Mouse (Mus musculus) liver, embryonic 11.5 days (tissue): ENCODE measurements around the gene Fads1. TPM values are rescaled to one million over a fixed set of nuclear protein-coding genes. Genes with fewer than 3 reads are reported as not detected.
"Not testable (repeated sequence)": the region's sequence is repeated elsewhere in the genome, so short reads cannot be mapped to it uniquely, and the experiment has no call there.

Source experiments
- ATAC-seq: fragments of 200-750 bp; cut with Nextera tagmentation; replicated peaks from 2 replicates; pipeline ENCODE4 v1.8.0; 2017; ENCODE audit warnings: moderate number of reproducible peaks, mild to moderate bottlenecking, moderate TSS enrichment, moderate library complexity; ENCODE audit not compliant: low FRiP score
- DNase-seq: peaks from one replicate; pipeline ENCODE4 v3.0.0-alpha.2; 2017; ENCODE audit warnings: low spot score
- H3K27ac ChIP-seq: fragments of 300-500 bp; sonication (generic); 2 replicates; pipeline ENCODE4 v1.5.1; 2014; ENCODE audit warnings: mild to moderate bottlenecking, low read depth, low read length, control low read depth
- H3K27me3 ChIP-seq: fragments of 300-500 bp; sonication (generic); replicated peaks from 2 replicates; pipeline ENCODE4 v1.6.1; 2014; ENCODE audit warnings: low read length, mixed read lengths; ENCODE audit not compliant: control insufficient read depth, insufficient read depth
- H3K36me3 ChIP-seq: fragments of 300-500 bp; sonication (generic); 2 replicates; pipeline ENCODE4 v1.6.1; 2014; ENCODE audit warnings: mild to moderate bottlenecking, low read length, moderate library complexity, mixed read lengths; ENCODE audit not compliant: control insufficient read depth, insufficient read depth
- H3K4me1 ChIP-seq: fragments of 300-500 bp; sonication (generic); replicated peaks from 2 replicates; pipeline ENCODE4 v1.6.1; 2014; ENCODE audit warnings: low read length, mixed read lengths; ENCODE audit not compliant: control insufficient read depth, insufficient read depth
- H3K4me2 ChIP-seq: fragments of 300-500 bp; sonication (generic); 2 replicates; pipeline ENCODE4 v1.6.1; 2014; ENCODE audit warnings: mild to moderate bottlenecking, control low read depth, moderate library complexity
- H3K4me3 ChIP-seq: fragments of 300-500 bp; sonication (generic); 2 replicates; pipeline ENCODE4 v1.5.1; 2014; ENCODE audit warnings: low read depth, low read length, control low read depth
- H3K9ac ChIP-seq: fragments of 300-500 bp; sonication (generic); 2 replicates; pipeline ENCODE4 v1.6.1; 2014; ENCODE audit warnings: low read depth, low read length, control low read depth
- H3K9me3 ChIP-seq: fragments of 300-500 bp; sonication (generic); 2 replicates; pipeline ENCODE4 v1.6.1; 2016; ENCODE audit warnings: low read length, inconsistent platforms, mixed read lengths; ENCODE audit not compliant: control insufficient read depth
- WGBS: fragments of 180-500 bp; shearing (Covaris S2); extraction: QIAGEN DNeasy Blood & Tissue Kit; methylation state at CpG from one replicate; pipeline ENCODE4 v1.1.7; 2014; 5-methylcytosine and 5-hydroxymethylcytosine counted together
- polyA plus RNA-seq: library from polyadenylated mRNA; unstranded; fragments of >200 nt; fragmentation: Nextera tagmentation; extraction: Ambion mirVana; gene quantifications from 2 replicates; pipeline ENCODE4 v1.2.1, GENCODE M21; 2014

Gene Fads1
- polyA plus RNA-seq, 1 experiment from 2014 or later = 113 TPM

GRCm38 (mm10) chr19:10163896-10164295 lies 18.8 kb upstream of the Fads1 start:
- DNase-seq (peak; percentile 28), ATAC-seq (no peak)
- H3K9me3 ChIP-seq = peaks cover 4% of the 10 kb centered on the region; the same call in 1 of the 2 replicates
- H3K36me3 ChIP-seq = no peaks in the 10 kb centered on the region
- no peaks in the 10 kb centered on the region for H3K4me1 ChIP-seq
- 78% methylated on average over 3 of the region's 3 CpGs for WGBS
- no peak overlapping the region for H3K4me3 ChIP-seq
- no peaks in the 10 kb centered on the region for H3K27me3 ChIP-seq
- no peak overlapping the region for H3K4me2 ChIP-seq
- H3K9ac ChIP-seq = no peak overlapping the region
- H3K27ac ChIP-seq = no peak overlapping the region

- H3K4me1 ChIP-seq, H3K9me3 ChIP-seq, H3K4me3 ChIP-seq, H3K27me3 ChIP-seq, H3K4me2 ChIP-seq, H3K36me3 ChIP-seq, H3K27ac ChIP-seq, H3K9ac ChIP-seq, ATAC-seq: not testable (repeated sequence)
- DNase-seq = peak; percentile 14
- WGBS = 81% methylated on average over 4 of the region's 4 CpGs
Measured at GRCm38 (mm10) chr19:10165928-10166327, 16.8 kb upstream of the Fads1 start.

- H3K9ac ChIP-seq = no peak overlapping the region
- no peak overlapping the region for H3K27ac ChIP-seq
- H3K4me1 ChIP-seq = peaks cover 12% of the 10 kb centered on the region
- H3K27me3 ChIP-seq = no peaks in the 10 kb centered on the region
- H3K36me3 ChIP-seq = no peaks in the 10 kb centered on the region
- WGBS = 80% methylated on average over 4 of the region's 4 CpGs
- H3K9me3 ChIP-seq = peaks cover 4% of the 10 kb centered on the region; the same call in 1 of the 2 replicates
- H3K4me2 ChIP-seq = no peak overlapping the region
- no peak overlapping the region for H3K4me3 ChIP-seq
- no peak for DNase-seq
- ATAC-seq = no peak
Measured at GRCm38 (mm10) chr19:10167112-10167511, 15.6 kb upstream of the Fads1 start.

DNA sequence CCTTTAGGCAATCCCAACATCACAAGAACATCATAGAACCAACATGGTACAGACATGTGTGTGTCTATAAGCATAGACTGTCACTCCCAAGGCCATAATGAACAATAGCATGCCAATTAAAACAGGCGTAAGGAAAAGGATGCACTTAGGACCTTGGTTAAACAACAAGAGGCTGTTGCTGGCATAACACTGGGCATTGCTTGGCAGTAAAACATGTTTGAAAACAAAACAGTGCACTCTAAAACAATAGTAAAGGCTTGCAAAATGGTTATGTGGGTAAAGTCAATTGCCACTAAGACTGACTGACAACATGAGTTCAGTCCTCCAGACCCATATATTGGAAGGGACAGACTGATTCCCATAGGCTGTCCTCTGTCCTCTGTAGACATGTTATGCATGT lies 14.7 kb upstream of the Fads1 start:
- Histone ChIP-seq H3K4me3 (no peak overlapping the region), H3K36me3 (no peaks in the 10 kb centered on the region), H3K9me3 (no peaks in the 10 kb centered on the region), H3K4me2 (no peak overlapping the region), H3K9ac (no peak overlapping the region), H3K4me1 (peaks cover 18% of the 10 kb centered on the region), H3K27ac (no peak overlapping the region), H3K27me3 (no peaks in the 10 kb centered on the region)
- WGBS = 77% methylated on average over 1 of the region's 1 CpGs
- no peak for DNase-seq
- ATAC-seq = no peak

GRCm38 (mm10) chr19:10168441-10168840 lies 14.2 kb upstream of the Fads1 start:
- ATAC-seq = no peak
- Histone ChIP-seq H3K27ac (no peak overlapping the region), H3K27me3 (no peaks in the 10 kb centered on the region), H3K4me1 (peaks cover 23% of the 10 kb centered on the region), H3K36me3 (no peaks in the 10 kb centered on the region), H3K4me2 (no peak overlapping the region), H3K4me3 (no peak overlapping the region), H3K9me3 (no peaks in the 10 kb centered on the region), H3K9ac (no peak overlapping the region)
- 85% methylated on average over 3 of the region's 3 CpGs for WGBS
- peak; percentile 10 for DNase-seq

DNA sequence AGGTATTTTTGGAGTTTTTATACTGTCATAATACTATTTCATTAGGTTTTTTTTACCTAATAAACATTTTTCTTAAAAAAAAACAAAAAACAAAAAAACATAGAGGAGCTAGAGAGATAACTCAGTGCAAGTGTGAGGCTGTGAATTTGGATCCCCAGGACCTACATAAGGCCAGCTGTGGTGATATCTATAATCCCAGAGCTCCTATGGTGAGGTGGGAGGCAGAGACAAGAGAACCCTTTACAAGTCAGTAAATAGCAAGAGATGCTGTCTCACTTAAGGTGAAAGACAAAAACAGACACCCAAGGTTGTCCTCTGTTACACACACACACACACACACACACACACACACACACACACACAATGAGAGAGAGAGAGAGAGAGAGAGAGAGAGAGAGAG lies 13.5 kb upstream of the Fads1 start:
- ATAC-seq (peak; percentile 65), DNase-seq (peak; percentile 11)
- Histone ChIP-seq H3K9ac (no peak overlapping the region), H3K4me2 (no peak overlapping the region), H3K9me3 (no peaks in the 10 kb centered on the region), H3K4me1 (peaks cover 24% of the 10 kb centered on the region), H3K27ac (peak overlapping the region; percentile 25; the same call in 1 of the 2 replicates), H3K36me3 (no peaks in the 10 kb centered on the region), H3K4me3 (no peak overlapping the region), H3K27me3 (no peaks in the 10 kb centered on the region)

GRCm38 (mm10) chr19:10169692-10170330 lies 12.9 kb upstream of the Fads1 start:
- ATAC-seq (peak; percentile 34; the same call in 1 of the 2 replicates), DNase-seq (peak; percentile 22)
- H3K4me1 ChIP-seq = peaks cover 28% of the 10 kb centered on the region
- H3K4me3 ChIP-seq, H3K27me3 ChIP-seq, H3K9ac ChIP-seq, H3K4me2 ChIP-seq, H3K36me3 ChIP-seq, H3K9me3 ChIP-seq: not testable (repeated sequence)
- H3K27ac ChIP-seq = peak overlapping the region; percentile 25; the same call in 1 of the 2 replicates
- 82% methylated on average over 3 of the region's 3 CpGs for WGBS

GRCm38 (mm10) chr19:10170466-10170865 lies 12.2 kb upstream of the Fads1 start:
- H3K27me3 ChIP-seq = no peaks in the 10 kb centered on the region
- ATAC-seq (no peak), DNase-seq (peak; percentile 14)
- H3K4me2 ChIP-seq = no peak overlapping the region
- no peak overlapping the region for H3K27ac ChIP-seq
- H3K36me3 ChIP-seq = no peaks in the 10 kb centered on the region
- H3K9me3 ChIP-seq = no peaks in the 10 kb centered on the region
- peaks cover 31% of the 10 kb centered on the region for H3K4me1 ChIP-seq
- WGBS = 61% methylated on average over 1 of the region's 1 CpGs
- H3K4me3 ChIP-seq = no peak overlapping the region
- no peak overlapping the region for H3K9ac ChIP-seq

DNA sequence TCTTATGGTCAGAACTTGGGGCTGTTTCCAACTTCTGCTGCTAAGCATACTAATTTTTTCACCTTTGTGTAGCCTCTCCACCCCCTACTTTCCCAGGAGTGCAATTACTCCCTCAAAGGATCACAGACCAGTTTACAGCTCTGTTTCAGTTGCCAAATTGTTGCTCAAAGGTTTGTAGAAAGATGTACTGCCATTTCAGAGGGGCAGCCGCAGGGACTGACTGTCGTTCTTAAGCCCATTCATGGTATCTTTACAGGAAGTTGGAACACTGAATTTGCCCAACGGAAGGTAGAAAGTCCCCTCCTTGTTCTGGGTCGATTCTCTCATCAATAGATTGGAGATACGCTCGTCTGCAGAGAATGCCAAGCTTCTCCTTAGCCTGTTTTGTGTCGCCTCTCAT lies 11.3 kb upstream of the Fads1 start:
- peak overlapping the region; percentile 50 for H3K27ac ChIP-seq
- DNase-seq (peak; percentile 26), ATAC-seq (no peak)
- H3K27me3 ChIP-seq = no peaks in the 10 kb centered on the region
- peaks cover 31% of the 10 kb centered on the region for H3K4me1 ChIP-seq
- H3K9me3 ChIP-seq = no peaks in the 10 kb centered on the region
- H3K4me3 ChIP-seq = no peak overlapping the region
- 70% methylated on average over 7 of the region's 7 CpGs for WGBS
- H3K4me2 ChIP-seq = no peak overlapping the region
- H3K36me3 ChIP-seq = no peaks in the 10 kb centered on the region
- no peak overlapping the region for H3K9ac ChIP-seq
